Mouse (Mus musculus) left cerebral cortex, adult 11 months (tissue): ENCODE measurements around the gene Syt15.
"Not testable (repeated sequence)": the region's sequence is repeated elsewhere in the genome, so short reads cannot be mapped to it uniquely, and the experiment has no call there.

ENCODE experiments used
- DNase-seq: peaks from one replicate; pipeline ENCODE4 v3.0.0; 2022; ENCODE audit warnings: low spot score

Gene Syt15

DNA sequence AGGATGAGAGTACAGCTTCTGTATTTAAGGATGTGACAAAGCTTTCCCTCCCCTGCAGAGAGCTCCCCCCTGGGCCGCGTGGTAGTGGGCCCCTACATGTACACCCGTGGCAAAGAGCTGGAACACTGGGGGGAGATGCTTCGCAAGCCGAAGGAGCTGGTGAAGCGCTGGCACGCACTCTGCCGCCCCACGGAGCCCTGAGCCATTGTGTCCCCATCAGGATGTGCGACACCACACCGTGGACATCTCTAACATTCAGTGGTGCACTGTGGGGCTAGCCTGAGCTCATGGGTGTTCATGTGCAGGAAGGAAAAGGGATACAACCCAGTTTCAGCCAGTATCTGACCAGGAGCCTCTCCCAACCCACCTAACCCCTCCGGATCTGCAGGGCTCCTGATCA lies 8.6 kb downstream of the Syt15 start:
- no peak for DNase-seq

DNA sequence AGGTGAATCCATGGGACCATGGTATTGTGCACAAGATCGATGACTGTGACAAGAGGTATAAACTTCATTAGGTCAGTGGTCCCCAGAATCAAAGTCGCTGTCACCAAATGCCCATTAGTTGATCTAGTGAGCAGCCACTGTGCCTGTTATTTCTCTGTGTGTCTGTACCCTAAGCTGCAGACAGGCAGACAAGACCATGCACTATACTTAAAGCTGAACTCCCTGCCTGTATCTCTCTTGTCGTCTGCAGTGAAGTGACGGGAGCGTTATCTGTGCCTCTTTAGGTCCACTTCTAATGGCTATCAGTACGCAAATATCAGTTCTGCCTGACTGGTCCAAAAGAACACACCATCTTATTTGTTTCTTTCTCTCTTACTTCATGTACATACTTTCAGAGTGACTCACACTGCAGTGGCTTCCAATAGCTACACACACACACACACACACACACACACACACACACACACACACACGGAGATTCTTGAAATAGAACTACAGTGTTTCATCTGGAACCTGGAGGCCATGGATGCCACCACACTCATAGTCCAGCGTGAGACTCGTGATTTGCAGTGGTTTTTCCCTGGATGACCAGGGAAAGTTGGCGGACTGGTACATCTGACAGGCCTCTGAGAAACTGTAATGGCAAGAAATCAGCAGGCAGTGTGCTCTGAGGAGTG lies 9.6 kb downstream of the Syt15 start:
- no peak for DNase-seq

- no peak for DNase-seq
These were observed 12.9 kb downstream of the Syt15 start for GRCm38 (mm10) chr14:34232340-34232739.

GRCm38 (mm10) chr14:34232866-34233680 lies 13.7 kb downstream of the Syt15 start:
- no peak for DNase-seq

GRCm38 (mm10) chr14:34233846-34234245 lies 14.5 kb downstream of the Syt15 start:
- no peak for DNase-seq

GRCm38 (mm10) chr14:34234630-34235380 lies 15.4 kb downstream of the Syt15 start:
- peak; percentile 18 for DNase-seq

DNA sequence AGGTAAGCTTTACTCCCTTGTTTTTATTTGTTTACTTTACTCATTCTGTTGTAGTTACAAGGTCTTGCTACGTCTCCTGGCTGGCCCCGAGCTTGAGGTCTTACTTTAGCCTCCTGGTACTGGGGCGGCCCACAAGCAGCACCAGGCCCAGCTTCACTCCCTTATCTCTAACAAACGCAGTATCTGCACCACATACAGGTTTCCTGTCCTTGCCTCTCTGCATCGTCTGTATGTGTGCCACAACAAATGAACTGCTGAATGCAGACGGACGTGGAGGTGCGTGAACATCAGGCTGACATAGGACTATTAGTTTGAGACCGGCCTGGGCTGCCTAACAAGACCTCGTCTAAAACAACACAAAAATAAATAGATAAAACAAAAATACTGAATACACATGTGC lies 20.9 kb downstream of the Syt15 start:
- DNase-seq: no peak

GRCm38 (mm10) chr14:34240676-34241075 lies 21.3 kb downstream of the Syt15 start:
- no peak for DNase-seq

GRCm38 (mm10) chr14:34252470-34253145 lies 33.2 kb downstream of the Syt15 start:
- no peak for DNase-seq

DNA sequence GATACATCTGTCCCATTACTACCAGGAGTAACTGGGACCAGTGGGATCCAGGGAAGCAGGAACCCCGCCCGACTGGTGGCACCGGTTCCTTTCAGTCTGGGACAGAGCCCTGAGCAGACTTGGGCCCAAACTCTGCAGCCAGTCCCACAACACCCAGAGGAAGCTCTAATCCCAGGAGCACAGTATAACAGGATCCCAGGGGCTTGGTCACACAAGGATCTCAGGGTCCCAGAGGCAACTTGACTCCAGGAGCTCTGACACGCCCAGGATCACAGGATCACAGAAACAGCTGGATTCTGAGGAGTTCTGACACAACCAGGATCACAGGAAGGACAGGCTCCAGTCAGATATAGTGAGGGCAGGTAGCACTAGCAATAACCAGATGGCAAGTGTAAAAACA lies 33.9 kb downstream of the Syt15 start:
- DNase-seq: no peak

DNA sequence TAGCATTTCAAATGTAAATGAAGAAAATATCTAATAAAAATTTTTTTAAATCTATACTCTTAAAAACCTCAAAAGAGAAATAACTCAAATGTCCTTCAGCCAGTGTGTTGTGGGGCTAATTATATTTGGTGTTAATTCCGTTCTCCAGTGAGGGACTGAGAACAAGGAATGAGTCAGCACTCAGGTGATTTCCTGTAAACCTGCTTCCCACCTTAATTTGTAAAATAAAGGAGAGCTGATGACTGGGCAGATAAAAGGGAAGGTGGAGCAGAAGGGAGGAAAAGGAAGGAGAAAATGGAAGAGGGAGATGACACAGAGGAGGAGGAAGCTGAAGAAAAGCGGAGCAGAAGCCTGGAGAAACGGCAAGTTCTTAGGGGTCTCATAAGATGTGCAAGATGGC lies 39.1 kb downstream of the Syt15 start:
- DNase-seq: not testable (repeated sequence)

GRCm38 (mm10) chr14:34268046-34268445 lies 48.7 kb downstream of the Syt15 start:
- DNase-seq: no peak

GRCm38 (mm10) chr14:34273280-34273679 lies 53.9 kb downstream of the Syt15 start:
- no peak for DNase-seq

DNA sequence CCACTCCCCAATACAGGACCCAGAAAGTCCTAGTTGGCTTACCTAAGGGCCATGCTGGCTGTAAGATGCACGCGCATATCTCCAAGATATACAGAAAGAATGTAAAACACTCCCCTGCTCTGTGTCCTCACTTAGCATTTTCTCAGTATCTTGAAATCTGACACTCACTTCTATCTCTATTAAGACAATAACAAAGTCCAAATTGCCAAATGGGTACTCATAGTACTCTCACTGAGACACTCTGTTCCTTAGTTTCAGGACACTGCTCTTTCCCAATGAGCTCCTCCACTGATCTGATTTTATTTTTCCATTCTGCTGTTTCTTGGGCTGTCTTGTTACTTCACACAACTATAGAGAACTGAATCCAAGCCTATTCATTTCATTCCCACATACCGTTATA lies 54.7 kb downstream of the Syt15 start:
- no peak for DNase-seq

DNA sequence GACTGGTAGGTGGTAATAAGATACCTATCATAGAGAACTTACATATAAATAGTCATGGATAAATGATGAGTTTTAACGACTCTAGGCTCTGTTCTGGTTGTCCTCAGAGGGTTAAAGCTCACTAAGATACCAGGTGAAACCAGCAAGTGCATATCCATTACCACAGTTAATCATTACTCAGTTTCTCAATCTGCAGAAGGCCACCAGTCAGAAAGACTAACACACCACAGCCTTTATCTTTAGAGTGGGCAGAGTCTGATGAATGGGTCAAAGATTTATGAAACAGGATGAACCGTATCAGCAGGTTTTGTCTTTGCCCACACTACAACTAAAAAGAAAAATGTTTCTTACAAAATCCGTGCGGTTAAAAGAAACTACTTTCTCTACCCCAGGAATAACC lies 55.8 kb downstream of the Syt15 start:
- DNase-seq: no peak

- DNase-seq: no peak
These were observed 60.3 kb downstream of the Syt15 start for GRCm38 (mm10) chr14:34279726-34280125.
